ENCODE assay signal across 8 mouse cellular contexts in the genomic region with DNA sequence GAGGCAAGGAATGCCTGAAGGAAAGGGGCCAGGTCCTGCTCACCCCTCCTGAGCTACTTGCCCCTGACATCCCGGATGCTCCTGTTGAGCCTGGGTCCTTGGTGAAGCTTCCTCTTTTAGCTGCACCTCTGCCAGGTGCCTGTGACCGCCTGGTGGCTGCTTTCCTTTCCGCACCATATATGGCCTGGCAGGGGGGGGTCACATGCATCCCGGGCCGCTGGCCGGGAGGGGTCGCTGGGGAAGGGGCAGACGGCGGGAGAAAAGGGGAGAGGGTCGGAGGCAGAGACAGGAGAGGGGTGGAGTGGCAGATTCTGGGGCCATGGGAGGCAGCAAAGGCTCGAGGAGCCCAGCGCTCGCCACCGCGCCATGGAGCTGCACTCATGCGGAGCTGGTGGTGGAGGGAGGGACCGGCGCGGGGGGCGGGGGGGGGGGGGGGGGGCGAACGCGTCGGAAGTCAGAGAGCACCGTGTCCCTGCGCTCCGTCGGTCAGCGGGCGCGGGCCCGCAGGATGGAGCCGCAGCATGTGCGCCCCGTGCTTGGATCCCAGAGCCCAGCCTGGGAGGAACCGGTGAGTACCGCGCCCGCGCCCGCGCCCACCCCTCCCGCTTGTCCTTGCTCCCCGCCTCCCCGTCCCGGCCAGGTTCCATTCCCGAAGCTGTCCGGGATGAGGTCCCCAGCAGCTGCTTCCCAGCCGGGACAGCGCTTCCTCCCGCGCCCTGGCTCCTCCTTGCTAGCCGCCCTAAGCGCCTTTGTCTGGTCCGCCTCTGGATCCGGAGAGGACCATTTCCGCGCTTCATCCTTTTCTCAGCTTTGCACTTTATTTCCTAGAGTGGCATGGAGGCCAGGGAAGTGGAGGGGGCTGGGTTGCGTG. TPM values are rescaled to one million over a fixed set of nuclear protein-coding genes. Genes with fewer than 3 reads are reported as not detected.
DNase-seq lines count a peak whose midpoint lies in the region; ATAC-seq lines count a peak whose summit lies in the region.
"Not testable (repeated sequence)": the region's sequence is repeated elsewhere in the genome, so short reads cannot be mapped to it uniquely, and the experiment has no call there.

Gene Gm3164 (plus strand): TSS at position 484 of the 871 bp plus-strand sequence.

- peak within 1 kb of the TSS; percentile 19; the same call in 1 of the 2 replicates for H3K9ac ChIP-seq in embryonic facial prominence, embryonic 14.5 days (ENCODE audit: low read depth, low read length)
- peak within 1 kb of the TSS; percentile 65 for H3K9ac ChIP-seq in hindbrain, embryonic 16.5 days (ENCODE audit: low read depth, low read length)
- not testable (repeated sequence) for H3K9ac ChIP-seq in lung, embryonic 15.5 days
- peak within 1 kb of the TSS; percentile 41; the same call in 1 of the 2 replicates for H3K9ac ChIP-seq in neural tube, embryonic 14.5 days (replicated peaks; ENCODE audit: low read depth, low read length)

- H3K36me3 ChIP-seq in embryonic facial prominence, embryonic 14.5 days (ENCODE audit: control insufficient read depth, insufficient read depth, low read length); hindbrain, embryonic 16.5 days (ENCODE audit: control insufficient read depth, insufficient read depth, low read length); lung, embryonic 15.5 days; neural tube, embryonic 14.5 days (ENCODE audit: control insufficient read depth, insufficient read depth, low read length): not testable (repeated sequence)

- H3K27ac ChIP-seq in embryonic facial prominence, embryonic 14.5 days (replicated peaks; ENCODE audit: low read depth, low read length); lung, embryonic 15.5 days; neural tube, embryonic 14.5 days (ENCODE audit: low read depth, low read length): not testable (repeated sequence)
- 0 out of 2 replicates have a peak within 1 kb of the TSS, but pooled peaks have one; percentile 29 for H3K27ac ChIP-seq in hindbrain, embryonic 16.5 days (ENCODE audit: low read depth, low read length)

- H3K4me2 ChIP-seq in embryonic facial prominence, embryonic 14.5 days (ENCODE audit: low read depth, low read length) = peak within 1 kb of the TSS; percentile 55
- peak within 1 kb of the TSS; percentile 56 for H3K4me2 ChIP-seq in hindbrain, embryonic 16.5 days (ENCODE audit: low read length)
- H3K4me2 ChIP-seq in lung, embryonic 15.5 days = peak within 1 kb of the TSS; percentile 58
- peak within 1 kb of the TSS; percentile 49 for H3K4me2 ChIP-seq in neural tube, embryonic 14.5 days (ENCODE audit: low read depth, low read length)

- not testable (repeated sequence) for H3K9me3 ChIP-seq in embryonic facial prominence, embryonic 14.5 days (ENCODE audit: control insufficient read depth, low read length); hindbrain, embryonic 16.5 days (ENCODE audit: control insufficient read depth, low read length); lung, embryonic 15.5 days; neural tube, embryonic 14.5 days (ENCODE audit: control insufficient read depth, low read length)

- not testable (repeated sequence) for H3K27me3 ChIP-seq in embryonic facial prominence, embryonic 14.5 days (replicated peaks; ENCODE audit: control insufficient read depth, insufficient read depth, low read length); hindbrain, embryonic 16.5 days (replicated peaks; ENCODE audit: control insufficient read depth, insufficient read depth, low read length); lung, embryonic 15.5 days; neural tube, embryonic 14.5 days (ENCODE audit: control insufficient read depth, insufficient read depth, low read length)

- not testable (repeated sequence) for H3K4me1 ChIP-seq in embryonic facial prominence, embryonic 14.5 days (ENCODE audit: control insufficient read depth, insufficient read depth, low read length); hindbrain, embryonic 16.5 days (ENCODE audit: control insufficient read depth, insufficient read depth, low read depth, low read length); lung, embryonic 15.5 days; neural tube, embryonic 14.5 days (ENCODE audit: control insufficient read depth, insufficient read depth, low read length)

- WGBS in embryonic facial prominence, embryonic 14.5 days = 0% methylated on average over 9 of the region's 59 CpGs
- WGBS in hindbrain, embryonic 16.5 days = under 1% methylated on average over 16 of the region's 59 CpGs
- 5% methylated on average over 25 of the region's 59 CpGs for WGBS in lung, embryonic 15.5 days
- 0% methylated on average over 26 of the region's 59 CpGs for WGBS in neural tube, embryonic 14.5 days

- H3K4me3 ChIP-seq in embryonic facial prominence, embryonic 14.5 days (ENCODE audit: low read depth, low read length) = peak within 1 kb of the TSS; percentile 33
- peak within 1 kb of the TSS; percentile 48 for H3K4me3 ChIP-seq in hindbrain, embryonic 16.5 days (ENCODE audit: low read length)
- peak within 1 kb of the TSS; percentile 31 for H3K4me3 ChIP-seq in lung, embryonic 15.5 days
- peak within 1 kb of the TSS; percentile 35 for H3K4me3 ChIP-seq in neural tube, embryonic 14.5 days (ENCODE audit: low read depth, low read length)

- not testable (repeated sequence) for ATAC-seq in embryonic facial prominence, embryonic 14.5 days (ENCODE audit: low read depth); hindbrain, embryonic 16.5 days; lung, embryonic 15.5 days (ENCODE audit: borderline replicate concordance, extremely low read depth, low FRiP score, low TSS enrichment)
- peak; percentile 79 for ATAC-seq in neural tube, embryonic 14.5 days (ENCODE audit: low read depth)

- DNase-seq in adrenal gland, adult 2 months = peak; percentile 27
- peak; percentile 4 for DNase-seq in embryonic facial prominence, embryonic 14.5 days (ENCODE audit: low spot score)
- DNase-seq in heart, adult 9 months (ENCODE audit: low spot score in 2 of 2) = peak; percentile 47 to 70
- peak; percentile 44 for DNase-seq in layer of hippocampus, adult 9-11 months
- peak; percentile 29 for DNase-seq in urinary bladder, postnatal 14 days (ENCODE audit: low spot score)

RNA-seq across cellular contexts. Expression of gene Gm3164, which starts in this region (rescaled TPM):
- not detected for total RNA-seq in adrenal gland, adult 2 months (2021)
- polyA plus RNA-seq in adrenal gland, adult 2 months (2012; rRNA removed) = 0.06 TPM in 1 of 2 replicates, not detected in the other
- 0.22 and 0.50 TPM in 2 replicates for polyA plus RNA-seq in embryonic facial prominence, embryonic 14.5 days (2014; fragmentation: Nextera tagmentation; extraction: Ambion mirVana)
- 6.0 and 7.4 TPM in 2 replicates for polyA plus RNA-seq in hindbrain, embryonic 16.5 days (2015; fragmentation: Nextera tagmentation; extraction: Ambion mirVana)
- polyA plus RNA-seq in lung, embryonic 15.5 days (2015; fragmentation: Nextera tagmentation; extraction: Ambion mirVana) = 0.53 and 0.61 TPM in 2 replicates
- polyA plus RNA-seq in neural tube, embryonic 14.5 days (2014; fragmentation: Nextera tagmentation; extraction: Ambion mirVana) = 6.8 and 8.9 TPM in 2 replicates

Comparison
In these comparisons a context has a peak if more than half of its experiments do, and no peak if none do; other contexts are left out.
1. Peak in DNase-seq in adrenal gland, adult 2 months; RNA of the gene not detected or under 1 TPM.
2. Peak in DNase-seq, H3K4me3 ChIP-seq, H3K9ac ChIP-seq and H3K4me2 ChIP-seq in embryonic facial prominence, embryonic 14.5 days; RNA of the gene not detected or under 1 TPM.
3. DNase-seq: peak in every context shown above with its lines; median percentile 58 in heart, adult 9 months; 44 in layer of hippocampus, adult 9-11 months; 29 in urinary bladder, postnatal 14 days; 27 in adrenal gland, adult 2 months; 4 in embryonic facial prominence, embryonic 14.5 days.